ENCODE assay signal across 9 mouse cellular contexts in the genomic region with DNA sequence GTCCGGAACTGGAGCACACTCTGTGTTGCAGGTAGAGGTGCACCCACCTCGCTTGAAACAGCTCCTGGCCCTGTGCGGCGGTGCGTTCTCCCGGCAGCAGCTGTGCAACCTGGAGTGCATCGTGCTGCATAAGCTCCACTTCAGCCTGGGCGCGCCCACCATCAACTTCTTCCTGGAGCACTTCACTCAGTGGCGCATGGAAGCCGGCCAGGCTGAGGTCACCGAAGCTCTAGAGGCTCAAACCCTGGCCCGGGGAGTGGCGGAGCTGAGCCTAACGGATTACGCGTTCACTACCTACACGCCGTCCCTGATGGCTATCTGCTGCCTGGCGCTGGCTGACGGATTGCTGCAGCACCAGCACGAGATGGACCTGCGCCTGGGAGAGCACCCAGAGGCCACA. TPM values are rescaled to one million over a fixed set of nuclear protein-coding genes. Genes with fewer than 3 reads are reported as not detected.
DNase-seq lines count a peak whose midpoint lies in the region; ATAC-seq and TF ChIP-seq lines count a peak whose summit lies in the region.
"Had no signal": no experiment of that assay in that cellular context is flagged by ENCODE, and none has a peak within 500 bp of the region (broad histone marks: within the 10 kb centered on the region; RNA-seq: fewer than 3 reads in every experiment).

No protein-coding gene starts in this region.

- DNase-seq in forebrain, postnatal 0 days: no peak
- peak; percentile 27 for DNase-seq in MN1 (ENCODE audit: low spot score)
- peak; percentile 25 for DNase-seq in heart, postnatal 4 days
- peak; percentile 75 for DNase-seq in lung, postnatal 36 days
- no peak for DNase-seq in left cerebral cortex, adult 8-10 months (ENCODE audit: low spot score in 2 of 2)
- no peak for DNase-seq in left cerebral cortex, adult 2 months (ENCODE audit: extremely low spot score in 1 of 2, low spot score in 2 of 2)
- DNase-seq in left cerebral cortex, postnatal 4 days: no peak

- WGBS in forebrain, embryonic 12.5 days: under 1% methylated on average over 23 of the region's 23 CpGs
- WGBS in forebrain, postnatal 0 days: 2% methylated on average over 23 of the region's 23 CpGs

- intact Hi-C loops in left cerebral cortex, adult 2 months (cut with DNase I): loop anchor here (2.0 kb wide), 1 partner anchor 47 kb away; no protein-coding TSS in a partner anchor
- intact Hi-C loops in left cerebral cortex, postnatal 4 days (cut with DNase I): loop anchor here (10.0 kb wide), 1 partner anchor 45 kb away; the partner anchor contains the start of gene Cdc20b

- H3K4me1 ChIP-seq in forebrain, embryonic 12.5 days: peaks cover 53% of the 10 kb centered on the region
- peaks cover 10% of the 10 kb centered on the region for H3K4me1 ChIP-seq in forebrain, postnatal 0 days (ENCODE audit: insufficient read depth)

- peak overlapping the region; percentile 13; the same call in 1 of the 2 replicates for H3K4me3 ChIP-seq in forebrain, embryonic 12.5 days (replicated peaks)
- no peak overlapping the region; the same call in 1 of the 2 replicates for H3K4me3 ChIP-seq in forebrain, postnatal 0 days (ENCODE audit: low read depth, low read length)
- no peak overlapping the region for H3K4me3 ChIP-seq in left cerebral cortex, adult 2 months

- no peak for TF ChIP-seq CTCF in forebrain, postnatal 0 days (IDR thresholded peaks at IDR 0.05; ENCODE audit: low read depth)
- no peak for TF ChIP-seq CTCF in left cerebral cortex, adult 2 months (IDR thresholded peaks at IDR 0.05)

- H3K27ac ChIP-seq in forebrain, embryonic 12.5 days: no peak overlapping the region
- H3K27ac ChIP-seq in forebrain, postnatal 0 days (ENCODE audit: low read depth, low read length): no peak overlapping the region
- no peak overlapping the region for H3K27ac ChIP-seq in left cerebral cortex, adult 2 months

- no peaks in the 10 kb centered on the region for H3K9me3 ChIP-seq in forebrain, embryonic 12.5 days
- H3K9me3 ChIP-seq in forebrain, postnatal 0 days (ENCODE audit: low read length): no peaks in the 10 kb centered on the region

- H3K36me3 ChIP-seq in forebrain, embryonic 12.5 days (replicated peaks): no peaks in the 10 kb centered on the region
- H3K36me3 ChIP-seq in forebrain, postnatal 0 days (ENCODE audit: insufficient read depth): no peaks in the 10 kb centered on the region

- H3K9ac ChIP-seq in forebrain, embryonic 12.5 days: no peak overlapping the region
- H3K9ac ChIP-seq in forebrain, postnatal 0 days: no peak overlapping the region

- peak overlapping the region; percentile 32; the same call in 1 of the 2 replicates for H3K4me2 ChIP-seq in forebrain, embryonic 12.5 days
- no peak overlapping the region for H3K4me2 ChIP-seq in forebrain, postnatal 0 days (ENCODE audit: low read depth)

- no peak for ATAC-seq in forebrain, embryonic 12.5 days (ENCODE audit: low FRiP score)
- no peak for ATAC-seq in forebrain, postnatal 0 days

- peaks cover 90% of the 10 kb centered on the region for H3K27me3 ChIP-seq in forebrain, embryonic 12.5 days
- H3K27me3 ChIP-seq in forebrain, postnatal 0 days (ENCODE audit: insufficient read depth, low read length): peaks cover 69% of the 10 kb centered on the region

RNA-seq across cellular contexts. Expression of gene Ccno, which starts 1.9 kb away (rescaled TPM):
- 4.4 and 7.2 TPM in 2 replicates for polyA plus RNA-seq in forebrain, embryonic 12.5 days (2016; fragmentation: Nextera tagmentation; extraction: Ambion mirVana)
- 3.0 and 6.8 TPM in 2 replicates for total RNA-seq in forebrain, postnatal 0 days (2014; rRNA removed)
- polyA plus RNA-seq in forebrain, postnatal 0 days (2015; fragmentation: Nextera tagmentation; extraction: Ambion mirVana): 2.6 and 3.3 TPM in 2 replicates
- under 1 TPM in 1 of 2 experiments, not detected in 1; 0.16 TPM for total RNA-seq in heart, postnatal 4 days (2021)
- 1 to 10 TPM; 1.8 to 3.6 (median 3.1) TPM for total RNA-seq in left cerebral cortex, adult 8-10 months (2022)
- 1 to 10 TPM; 1.5 to 2.0 TPM for total RNA-seq in left cerebral cortex, adult 2 months (2021)
- 1 to 10 TPM in 1 of 2 experiments, under 1 TPM in 1; 0.76 to 1.3 TPM for total RNA-seq in left cerebral cortex, postnatal 4 days (2021)

RNA-seq across cellular contexts. Expression of gene Mcidas, which starts 4.1 kb away (rescaled TPM):
- 2.2 and 3.6 TPM in 2 replicates for polyA plus RNA-seq in forebrain, embryonic 12.5 days (2016; fragmentation: Nextera tagmentation; extraction: Ambion mirVana)
- 0.85 and 1.8 TPM in 2 replicates for total RNA-seq in forebrain, postnatal 0 days (2014; rRNA removed)
- 0.75 and 1.9 TPM in 2 replicates for polyA plus RNA-seq in forebrain, postnatal 0 days (2015; fragmentation: Nextera tagmentation; extraction: Ambion mirVana)
- total RNA-seq in heart, postnatal 4 days (2021): not detected
- total RNA-seq in left cerebral cortex, adult 8-10 months (2022): 1 to 10 TPM in 1 of 4 experiments, under 1 TPM in 3; 0.74 to 1.3 (median 0.86) TPM
- total RNA-seq in left cerebral cortex, adult 2 months (2021): under 1 TPM; 0.36 to 0.37 TPM
- total RNA-seq in left cerebral cortex, postnatal 4 days (2021): under 1 TPM; 0.28 to 0.62 TPM

RNA-seq across cellular contexts. Expression of gene Cdc20b, which starts 45.4 kb away (rescaled TPM):
- polyA plus RNA-seq in forebrain, embryonic 12.5 days (2016; fragmentation: Nextera tagmentation; extraction: Ambion mirVana): 0.97 and 1.3 TPM in 2 replicates
- 1.0 and 1.8 TPM in 2 replicates for total RNA-seq in forebrain, postnatal 0 days (2014; rRNA removed)
- polyA plus RNA-seq in forebrain, postnatal 0 days (2015; fragmentation: Nextera tagmentation; extraction: Ambion mirVana): 0.31 and 0.97 TPM in 2 replicates
- not detected for total RNA-seq in heart, postnatal 4 days (2021)
- not detected for total RNA-seq in left cerebral cortex, adult 8-10 months (2022)
- under 1 TPM in 1 of 2 experiments, not detected in 1; 0.29 TPM for total RNA-seq in left cerebral cortex, adult 2 months (2021)
- 1 to 10 TPM in 1 of 2 experiments, under 1 TPM in 1; 0.83 to 1.0 TPM for total RNA-seq in left cerebral cortex, postnatal 4 days (2021)
- polyA plus RNA-seq: cortical plate, adult 2 months had no signal

RNA-seq across cellular contexts. Expression of gene Gpx8, which starts 56.7 kb away (rescaled TPM):
- 77.0 and 81.2 TPM in 2 replicates for polyA plus RNA-seq in forebrain, embryonic 12.5 days (2016; fragmentation: Nextera tagmentation; extraction: Ambion mirVana)
- 27.3 and 28.3 TPM in 2 replicates for total RNA-seq in forebrain, postnatal 0 days (2014; rRNA removed)
- 41.7 and 47.6 TPM in 2 replicates for polyA plus RNA-seq in forebrain, postnatal 0 days (2015; fragmentation: Nextera tagmentation; extraction: Ambion mirVana)
- total RNA-seq in heart, postnatal 4 days (2021): 10 to 100 TPM; 59.5 to 61.2 TPM
- 1 to 10 TPM; 4.3 to 8.4 (median 6.3) TPM for total RNA-seq in left cerebral cortex, adult 8-10 months (2022)
- total RNA-seq in left cerebral cortex, adult 2 months (2021): 1 to 10 TPM; 8.1 to 8.5 TPM
- total RNA-seq in left cerebral cortex, postnatal 4 days (2021): 10 to 100 TPM; 15.7 to 17.5 TPM

Comparison
In these comparisons a context has a peak if more than half of its experiments do, and no peak if none do; other contexts are left out.
1. DNase-seq: peak in MN1 (single experiment), heart, postnatal 4 days (single experiment) and lung, postnatal 36 days (single experiment); none in forebrain, postnatal 0 days (single experiment), left cerebral cortex, adult 8-10 months (0 of 2), left cerebral cortex, adult 2 months (0 of 2) and left cerebral cortex, postnatal 4 days (single experiment).